Mouse (Mus musculus): ENCODE results near the gene Adipoq.
A peak's percentile ranks its signal among the peaks of the same experiment; 100 is the strongest.
"Not testable (repeated sequence)": the region's sequence is repeated elsewhere in the genome, so short reads cannot be mapped to it uniquely, and the experiment has no call there.

Gene Adipoq

GRCm38 (mm10) chr16:23146280-23146679, at the start of gene Adipoq:
Gene Adipoq, plus strand, starts transcription at chr16:23146536.
- peak; percentile 99 for DNase-seq (ENCODE audit: low spot score)

- not testable (repeated sequence) for DNase-seq (ENCODE audit: low spot score)
These were observed 49.5 kb upstream of the Adipoq start for GRCm38 (mm10) chr16:23096886-23097285.

- not testable (repeated sequence) for DNase-seq (ENCODE audit: low spot score)
These were observed 48.8 kb upstream of the Adipoq start for GRCm38 (mm10) chr16:23097290-23098104.

- not testable (repeated sequence) for DNase-seq (ENCODE audit: low spot score)
These were observed 48.3 kb upstream of the Adipoq start for GRCm38 (mm10) chr16:23098105-23098452.

GRCm38 (mm10) chr16:23099632-23100031, 46.7 kb upstream of the Adipoq start:
- no peak for DNase-seq (ENCODE audit: low spot score)

GRCm38 (mm10) chr16:23100099-23100575, 46.2 kb upstream of the Adipoq start:
- no peak for DNase-seq (ENCODE audit: low spot score)

GRCm38 (mm10) chr16:23100613-23101012, 45.7 kb upstream of the Adipoq start:
- no peak for DNase-seq (ENCODE audit: low spot score)

- no peak for DNase-seq (ENCODE audit: low spot score)
These were observed 43.8 kb upstream of the Adipoq start for GRCm38 (mm10) chr16:23102340-23103037.

GRCm38 (mm10) chr16:23103038-23103745, 43.1 kb upstream of the Adipoq start:
- DNase-seq (ENCODE audit: low spot score): no peak

GRCm38 (mm10) chr16:23103841-23104240, 42.5 kb upstream of the Adipoq start:
- no peak for DNase-seq (ENCODE audit: low spot score)

- no peak for DNase-seq (ENCODE audit: low spot score)
These were observed 40.2 kb upstream of the Adipoq start for GRCm38 (mm10) chr16:23106121-23106520.

- DNase-seq (ENCODE audit: low spot score): peak; percentile 90
These were observed 38.9 kb upstream of the Adipoq start, which contains the start of gene Eif4a2 for GRCm38 (mm10) chr16:23107231-23107942. Gene Eif4a2, plus strand, starts transcription at chr16:23107444.

GRCm38 (mm10) chr16:23107946-23108759, 38.2 kb upstream of the Adipoq start:
- peak; percentile 87 for DNase-seq (ENCODE audit: low spot score)

- DNase-seq (ENCODE audit: low spot score): peak; percentile 32
These were observed 37.4 kb upstream of the Adipoq start for GRCm38 (mm10) chr16:23108943-23109342.

GRCm38 (mm10) chr16:23109350-23110280, 36.7 kb upstream of the Adipoq start:
- DNase-seq (ENCODE audit: low spot score): peak; percentile 26

GRCm38 (mm10) chr16:23112348-23112747, 34.0 kb upstream of the Adipoq start:
- DNase-seq (ENCODE audit: low spot score): no peak

- DNase-seq (ENCODE audit: low spot score): no peak
These were observed 33.4 kb upstream of the Adipoq start for GRCm38 (mm10) chr16:23112861-23113435.

GRCm38 (mm10) chr16:23113903-23114302, 32.4 kb upstream of the Adipoq start:
- no peak for DNase-seq (ENCODE audit: low spot score)
